Mouse (Mus musculus) liver, embryonic 14.5 days (tissue): ENCODE results near the gene Sarnp. TPM values are rescaled to one million over a fixed set of nuclear protein-coding genes. Genes with fewer than 3 reads are reported as not detected.

Source experiments
- ATAC-seq: fragments of 200-750 bp; cut with Nextera tagmentation; 2 replicates; pipeline ENCODE4 v1.8.0; 2017; ENCODE audit warnings: moderate number of reproducible peaks, mild to moderate bottlenecking, moderate library complexity; ENCODE audit not compliant: insufficient read depth
- DNase-seq, 3 experiments: peaks; one replicate each; pipeline ENCODE4 v3.0.0-alpha.2; 2012 to 2013; ENCODE audit warnings: low read depth in 3 of 3, low spot score in 3 of 3
- H3K27ac ChIP-seq: fragments of 300-500 bp; sonication (generic); 2 replicates; pipeline ENCODE4 v1.5.1; 2014; ENCODE audit warnings: moderate library complexity, mild to moderate bottlenecking, control low read depth, inconsistent platforms
- H3K27me3 ChIP-seq: fragments of 300-500 bp; sonication (generic); 2 replicates; pipeline ENCODE4 v1.6.1; 2014; ENCODE audit warnings: mild to moderate bottlenecking, low read length, moderate library complexity; ENCODE audit not compliant: control insufficient read depth, insufficient read depth
- H3K36me3 ChIP-seq: fragments of 300-500 bp; sonication (generic); replicated peaks from 2 replicates; pipeline ENCODE4 v1.6.1; 2014; ENCODE audit warnings: low read depth; ENCODE audit not compliant: control insufficient read depth, insufficient read depth
- H3K4me1 ChIP-seq, 2 experiments: fragments of 200-500 bp in 1 of 2; fragments of 300-500 bp in 1 of 2; sonication (generic) in 1 of 2; replicated peaks; 2 replicates each; pipeline ENCODE4 v1.6.1; 2012 to 2014; ENCODE audit warnings: antibody characterized with exemption in 1 of 2, inconsistent platforms in 1 of 2, low read length in 1 of 2; ENCODE audit not compliant: control insufficient read depth in 2 of 2, insufficient read depth in 2 of 2
- H3K4me2 ChIP-seq: fragments of 300-500 bp; sonication (generic); 2 replicates; pipeline ENCODE4 v1.6.1; 2014; ENCODE audit warnings: low read depth, mild to moderate bottlenecking, control low read depth, moderate library complexity
- H3K4me3 ChIP-seq, 2 experiments: fragments of 200-500 bp in 1 of 2; fragments of 300-500 bp in 1 of 2; sonication (generic) in 1 of 2; 2 replicates each; pipeline ENCODE4 v1.5.1; 2012 to 2014; ENCODE audit warnings: low read depth in 2 of 2, low read length in 2 of 2, mild to moderate bottlenecking in 2 of 2, control low read depth in 1 of 2, inconsistent platforms in 1 of 2, moderate library complexity in 1 of 2; ENCODE audit not compliant: insufficient read depth in 1 of 2
- H3K9ac ChIP-seq: fragments of 300-500 bp; sonication (generic); replicated peaks from 2 replicates; pipeline ENCODE4 v1.6.1; 2014; ENCODE audit warnings: mild to moderate bottlenecking, control low read depth, moderate library complexity
- H3K9me3 ChIP-seq: fragments of 300-500 bp; sonication (generic); 2 replicates; pipeline ENCODE4 v1.6.1; 2016; ENCODE audit warnings: low read length, mixed read lengths; ENCODE audit not compliant: control insufficient read depth
- CTCF ChIP-seq: IDR thresholded peaks from 2 replicates; pipeline ENCODE4 v1.5.1; 2016; ENCODE audit warnings: antibody characterized with exemption, low read depth, control low read depth
- EP300 ChIP-seq: IDR thresholded peaks from 2 replicates; pipeline ENCODE4 v1.6.1; 2016; ENCODE audit warnings: antibody characterized with exemption, low read depth
- WGBS: fragments of 180-500 bp; shearing (Covaris S2); extraction: QIAGEN DNeasy Blood & Tissue Kit; methylation state at CpG from one replicate; pipeline ENCODE4 v1.1.7; 2014; ENCODE audit not compliant: insufficient replicate concordance; 5-methylcytosine and 5-hydroxymethylcytosine counted together
- polyA plus RNA-seq, 2 experiments: library from polyadenylated mRNA; depleted of rRNA in 1 of 2; stranded (reverse) in 1 of 2; unstranded in 1 of 2; fragments of >200 nt; fragmentation: Nextera tagmentation in 1 of 2; extraction: Ambion mirVana in 1 of 2; gene quantifications; 2 replicates each; pipeline versions ENCODE4 v1.2.1 to v1.2.3; 2012 to 2014

Sarnp gene
- polyA plus RNA-seq, 2 experiments, result 61.2 to 122 TPM

DNA sequence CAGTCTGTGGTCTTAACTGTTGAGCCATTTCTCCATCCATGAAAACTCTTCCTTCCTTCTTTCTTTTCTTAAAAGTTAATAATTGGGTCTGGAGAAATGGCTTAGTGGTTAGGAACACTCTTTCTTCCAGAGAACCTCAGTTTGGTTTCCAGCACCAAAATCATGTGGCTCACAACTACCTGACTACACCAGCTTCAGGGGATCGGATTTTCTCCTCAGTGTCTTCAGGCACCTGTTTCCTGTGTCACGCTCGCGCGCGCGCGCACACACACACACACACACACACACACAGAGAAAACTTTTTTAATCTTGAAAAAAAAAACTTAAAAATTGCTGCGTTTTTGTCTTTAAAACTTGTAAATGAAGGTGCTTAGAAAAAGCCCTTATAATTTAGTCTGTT lies 6.7 kb downstream of the Sarnp start:
- H3K9me3 ChIP-seq, result no peaks in the 10 kb centered on the region
- WGBS, result 88% methylated on average over 9 of the region's 9 CpGs

DNA sequence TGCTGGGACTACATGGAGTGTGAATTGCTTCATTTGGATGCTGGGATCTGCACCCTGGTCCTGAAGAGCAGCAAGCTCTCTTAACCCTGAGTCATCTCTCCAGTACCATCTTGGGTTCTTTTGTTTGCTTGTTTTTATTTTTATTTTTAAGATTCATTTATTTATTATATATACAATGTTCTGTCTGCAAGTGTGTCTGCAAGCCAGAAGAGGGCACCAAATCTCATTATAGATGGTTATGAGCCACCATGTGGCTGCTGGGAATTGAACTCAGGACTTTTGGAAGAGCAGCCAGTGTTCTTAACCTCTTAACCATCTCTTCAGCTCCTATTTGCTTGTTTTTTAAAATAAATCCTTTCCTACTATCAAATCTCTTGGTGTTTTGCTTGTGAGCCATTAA lies 20.3 kb downstream of the Sarnp start:
- peaks cover 45% of the 10 kb centered on the region for H3K36me3 ChIP-seq
- H3K9ac ChIP-seq, result no peak overlapping the region
- ATAC-seq, result no peak
- DNase-seq, result no peak
- no peak overlapping the region for H3K4me2 ChIP-seq
- no peak overlapping the region for H3K27ac ChIP-seq
- no peaks in the 10 kb centered on the region for H3K9me3 ChIP-seq
- no peak for TF ChIP-seq CTCF
- no peak for TF ChIP-seq EP300
- no peaks in the 10 kb centered on the region for H3K27me3 ChIP-seq
- peaks cover 12 to 19% of the 10 kb centered on the region in 2 experiments for H3K4me1 ChIP-seq
- no peak overlapping the region for H3K4me3 ChIP-seq

More for the DNA sequence above, 6.7 kb downstream of the Sarnp start:
- Histone ChIP-seq H3K4me2 (peak overlapping the region; percentile 23; the same call in 1 of the 2 replicates), H3K4me1 (peaks cover 9 to 10% of the 10 kb centered on the region in 2 experiments), H3K9ac (no peak overlapping the region), H3K27me3 (no peaks in the 10 kb centered on the region), H3K36me3 (peaks cover 16% of the 10 kb centered on the region), H3K4me3 (no peak overlapping the region), H3K27ac (no peak overlapping the region)
- no peak for TF ChIP-seq EP300
- TF ChIP-seq CTCF, result no peak
- ATAC-seq, result no peak
- no peak for DNase-seq

DNA sequence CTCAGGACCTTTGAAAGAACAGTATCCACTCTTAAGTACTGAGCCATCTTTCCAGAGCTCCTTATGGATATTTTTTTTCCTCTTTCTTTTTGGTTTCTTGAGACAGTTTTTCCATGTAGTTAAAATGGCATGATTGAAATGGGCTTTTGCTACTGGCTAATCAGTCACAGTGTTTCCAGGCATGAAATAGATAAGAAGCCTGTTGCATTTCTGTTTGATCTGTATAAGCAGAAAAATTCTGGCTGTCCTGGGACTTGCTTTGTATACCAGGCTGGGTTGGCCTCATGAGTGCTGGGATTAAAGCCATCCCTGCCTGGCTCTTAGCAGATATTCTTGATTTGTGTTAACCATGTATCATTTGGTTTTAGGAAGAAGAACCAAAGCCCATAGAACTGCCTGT lies 22.3 kb downstream of the Sarnp start:
- DNase-seq (no peak), ATAC-seq (peak; percentile 66; the same call in 1 of the 2 replicates)
- TF ChIP-seq EP300 (peak; percentile 55; the same call in 1 of the 2 replicates), CTCF (no peak)
- Histone ChIP-seq H3K9ac (no peak overlapping the region), H3K4me2 (peak overlapping the region; percentile 22), H3K9me3 (no peaks in the 10 kb centered on the region), H3K36me3 (peaks cover 48% of the 10 kb centered on the region), H3K4me1 (peaks cover 12 to 19% of the 10 kb centered on the region in 2 experiments), H3K27me3 (no peaks in the 10 kb centered on the region), H3K27ac (peak overlapping the region; percentile 33; the same call in 1 of the 2 replicates), H3K4me3 (no peak overlapping the region)

DNA sequence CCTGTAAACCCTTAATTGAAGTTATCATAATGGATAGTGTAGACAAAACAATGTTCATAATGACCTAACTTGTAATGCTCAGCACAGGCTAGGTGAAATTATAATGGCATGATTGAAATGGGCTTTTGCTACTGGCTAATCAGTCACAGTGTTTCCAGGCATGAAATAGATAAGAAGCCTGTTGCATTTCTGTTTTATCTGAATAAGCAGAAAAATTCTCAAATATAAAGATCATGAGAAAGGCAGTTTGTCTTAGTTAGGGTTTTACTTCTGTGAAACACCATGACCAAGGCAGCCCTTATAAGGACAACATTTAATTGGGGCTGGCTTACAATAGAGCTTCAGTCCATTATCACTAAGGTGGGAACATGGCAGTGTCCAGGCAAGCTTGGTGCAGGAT lies 23.5 kb downstream of the Sarnp start:
- peaks cover 12 to 19% of the 10 kb centered on the region in 2 experiments for H3K4me1 ChIP-seq
- ATAC-seq, result peak; percentile 54
- no peaks in the 10 kb centered on the region for H3K9me3 ChIP-seq
- DNase-seq, result peak in 1 of 3 experiments; percentile 16
- H3K4me3 ChIP-seq, result no peak overlapping the region
- H3K27ac ChIP-seq, result peak overlapping the region; percentile 39; the same call in 1 of the 2 replicates
- no peak overlapping the region; the same call in 1 of the 2 replicates for H3K9ac ChIP-seq
- TF ChIP-seq CTCF, result no peak
- peak; percentile 72 for TF ChIP-seq EP300
- H3K36me3 ChIP-seq, result peaks cover 45% of the 10 kb centered on the region
- H3K4me2 ChIP-seq, result peak overlapping the region; percentile 25; the same call in 1 of the 2 replicates
- H3K27me3 ChIP-seq, result no peaks in the 10 kb centered on the region

DNA sequence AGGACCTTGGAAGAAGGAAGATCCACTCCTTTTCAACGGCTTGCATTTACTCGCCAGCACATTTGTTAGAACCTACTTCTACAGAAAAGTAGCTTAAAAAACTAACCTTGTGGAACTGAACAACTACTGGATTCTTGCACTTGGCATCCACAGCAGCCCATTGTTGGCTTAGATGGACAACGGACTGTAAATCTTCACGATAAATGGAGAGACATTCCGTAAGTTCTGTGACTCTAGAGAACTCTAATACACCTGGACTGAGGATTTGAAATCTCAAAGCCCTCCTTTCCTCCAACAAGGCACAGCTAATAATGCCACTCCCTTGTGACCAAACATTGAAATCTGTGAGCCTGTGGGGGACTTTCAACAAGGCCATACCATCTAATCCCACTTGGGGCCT lies 26.1 kb downstream of the Sarnp start:
- Histone ChIP-seq H3K4me3 (no peak overlapping the region), H3K27me3 (no peaks in the 10 kb centered on the region), H3K36me3 (peaks cover 49% of the 10 kb centered on the region), H3K9me3 (no peaks in the 10 kb centered on the region), H3K4me1 (peaks cover 12 to 19% of the 10 kb centered on the region in 2 experiments), H3K4me2 (no peak overlapping the region), H3K9ac (no peak overlapping the region), H3K27ac (no peak overlapping the region)
- no peak for ATAC-seq
- TF ChIP-seq CTCF (no peak), EP300 (no peak)
- DNase-seq, result no peak
- WGBS, result 83% methylated on average over 5 of the region's 5 CpGs
